Mouse (Mus musculus) right cerebral cortex, postnatal 4 days (tissue): Measurements from ENCODE around the gene Gm20736.
"Not testable (repeated sequence)": the region's sequence is repeated elsewhere in the genome, so short reads cannot be mapped to it uniquely, and the experiment has no call there.

Experiments
- DNase-seq: peaks from one replicate; pipeline ENCODE4 v3.0.0-alpha.2; 2022

Gene Gm20736

DNA sequence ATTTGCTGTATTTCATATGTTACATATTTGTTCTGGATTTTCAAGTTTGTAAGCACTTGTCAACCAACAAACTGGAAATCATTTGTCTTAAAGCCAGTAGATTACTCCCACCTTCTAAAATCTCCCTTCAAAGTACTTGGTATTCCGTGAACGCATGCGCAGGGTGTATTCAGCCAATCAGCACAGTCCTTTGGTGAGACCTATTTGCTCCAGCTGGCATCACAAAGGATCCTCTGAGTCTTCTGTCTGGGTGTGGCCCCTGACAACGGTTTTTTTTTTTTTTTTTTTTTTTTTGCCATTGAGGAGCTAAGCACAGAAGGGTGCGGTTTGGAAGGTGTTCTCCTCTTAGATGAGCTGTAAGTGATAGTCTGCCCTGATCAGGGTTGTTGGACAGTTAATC lies at the start of gene Gm20736:
Gene Gm20736, plus strand, starts transcription at position 301 of the 400 bp plus-strand sequence.
- DNase-seq = not testable (repeated sequence)
